Mouse (Mus musculus) limb, embryonic 10.5 days (tissue): ENCODE measurements around the gene F13a1. TPM values are rescaled to one million over a fixed set of nuclear protein-coding genes. Genes with fewer than 3 reads are reported as not detected.

Experiments used
- DNase-seq: peaks from one replicate; pipeline ENCODE4 v3.0.0-alpha.2; 2017; ENCODE audit warnings: low spot score
- H3K27ac ChIP-seq: fragments of 300-500 bp; sonication (generic); 2 replicates; pipeline ENCODE4 v1.5.1; 2016; ENCODE audit warnings: mild to moderate bottlenecking
- H3K27me3 ChIP-seq: fragments of 300-500 bp; sonication (generic); 2 replicates; pipeline ENCODE4 v1.6.1; 2016; ENCODE audit warnings: low read depth, mild to moderate bottlenecking; ENCODE audit not compliant: poor library complexity, severe bottlenecking
- H3K36me3 ChIP-seq: fragments of 300-500 bp; sonication (generic); 2 replicates; pipeline ENCODE4 v1.6.1; 2016; ENCODE audit warnings: mild to moderate bottlenecking, moderate library complexity
- H3K4me1 ChIP-seq: fragments of 300-500 bp; sonication (generic); 2 replicates; pipeline ENCODE4 v1.6.1; 2016
- H3K4me3 ChIP-seq: fragments of 300-500 bp; sonication (generic); 2 replicates; pipeline ENCODE4 v1.5.1; 2016; ENCODE audit warnings: mild to moderate bottlenecking, moderate library complexity
- H3K9me3 ChIP-seq: fragments of 300-500 bp; sonication (generic); replicated peaks from 2 replicates; pipeline ENCODE4 v1.6.1; 2016; ENCODE audit warnings: mild to moderate bottlenecking
- WGBS: fragments of 180-500 bp; shearing (Covaris S2); methylation state at CpG from one replicate; pipeline ENCODE4 v1.1.7; 2016; 5-methylcytosine and 5-hydroxymethylcytosine counted together
- polyA plus RNA-seq: library from polyadenylated mRNA; unstranded; fragments of >200 nt; fragmentation: Nextera tagmentation; extraction: Ambion mirVana; gene quantifications from 2 replicates; pipeline ENCODE4 v1.2.1, GENCODE M21; 2016

Gene F13a1
- 2.8 and 3.3 TPM in 2 replicates for polyA plus RNA-seq

GRCm38 (mm10) chr13:37050126-37050525 is at the start of gene F13a1:
Gene F13a1, minus strand, starts transcription at chr13:37050244.
- Histone ChIP-seq H3K27ac (no peak within 1 kb of the TSS), H3K4me3 (no peak within 1 kb of the TSS), H3K27me3 (no peaks in the 10 kb centered on the region), H3K9me3 (no peaks in the 10 kb centered on the region), H3K4me1 (no peaks in the 10 kb centered on the region), H3K36me3 (no peaks in the 10 kb centered on the region)
- 72% methylated on average over 3 of the region's 3 CpGs for WGBS
- no peak for DNase-seq

GRCm38 (mm10) chr13:37091620-37092019 is 41.6 kb upstream of the F13a1 start:
- Histone ChIP-seq H3K4me1 (no peaks in the 10 kb centered on the region), H3K27ac (no peak overlapping the region), H3K4me3 (no peak overlapping the region), H3K27me3 (no peaks in the 10 kb centered on the region), H3K9me3 (no peaks in the 10 kb centered on the region), H3K36me3 (no peaks in the 10 kb centered on the region)
- DNase-seq = no peak
- WGBS = 94% methylated on average over 1 of the region's 1 CpGs

- WGBS = 76% methylated on average over 6 of the region's 6 CpGs
- no peak overlapping the region for H3K4me3 ChIP-seq
- DNase-seq = no peak
These were observed 39.1 kb upstream of the F13a1 start for GRCm38 (mm10) chr13:37089104-37089503.

GRCm38 (mm10) chr13:37081506-37082241 is 31.6 kb upstream of the F13a1 start:
- Histone ChIP-seq H3K4me3 (no peak overlapping the region), H3K9me3 (no peaks in the 10 kb centered on the region), H3K36me3 (no peaks in the 10 kb centered on the region), H3K27me3 (no peaks in the 10 kb centered on the region), H3K27ac (no peak overlapping the region), H3K4me1 (no peaks in the 10 kb centered on the region)
- no peak for DNase-seq
- WGBS = 65% methylated on average over 13 of the region's 13 CpGs

More at GRCm38 (mm10) chr13:37089104-37089503, 39.1 kb upstream of the F13a1 start:
- H3K27me3 ChIP-seq = no peaks in the 10 kb centered on the region
- no peaks in the 10 kb centered on the region for H3K9me3 ChIP-seq
- no peaks in the 10 kb centered on the region for H3K4me1 ChIP-seq
- H3K36me3 ChIP-seq = no peaks in the 10 kb centered on the region
- H3K27ac ChIP-seq = no peak overlapping the region

GRCm38 (mm10) chr13:37071390-37071789 is 21.3 kb upstream of the F13a1 start:
- H3K27me3 ChIP-seq = no peaks in the 10 kb centered on the region
- H3K27ac ChIP-seq = no peak overlapping the region
- no peaks in the 10 kb centered on the region for H3K9me3 ChIP-seq
- no peaks in the 10 kb centered on the region for H3K4me1 ChIP-seq
- 90% methylated on average over 3 of the region's 3 CpGs for WGBS
- no peak overlapping the region for H3K4me3 ChIP-seq
- DNase-seq = no peak
- H3K36me3 ChIP-seq = no peaks in the 10 kb centered on the region

GRCm38 (mm10) chr13:37070824-37071223 is 20.8 kb upstream of the F13a1 start:
- H3K27ac ChIP-seq = no peak overlapping the region
- H3K9me3 ChIP-seq = no peaks in the 10 kb centered on the region
- no peak overlapping the region for H3K4me3 ChIP-seq
- no peaks in the 10 kb centered on the region for H3K4me1 ChIP-seq
- H3K27me3 ChIP-seq = no peaks in the 10 kb centered on the region
- H3K36me3 ChIP-seq = no peaks in the 10 kb centered on the region
- WGBS = 87% methylated on average over 4 of the region's 4 CpGs
- no peak for DNase-seq

- no peaks in the 10 kb centered on the region for H3K27me3 ChIP-seq
- peaks cover 15% of the 10 kb centered on the region for H3K4me1 ChIP-seq
- no peaks in the 10 kb centered on the region for H3K36me3 ChIP-seq
- peak; percentile 47 for DNase-seq
- WGBS = 41% methylated on average over 5 of the region's 5 CpGs
- no peak overlapping the region for H3K4me3 ChIP-seq
- peak overlapping the region; percentile 67 for H3K27ac ChIP-seq
- no peaks in the 10 kb centered on the region for H3K9me3 ChIP-seq
These were observed 10.8 kb upstream of the F13a1 start for GRCm38 (mm10) chr13:37060810-37061209.

- Histone ChIP-seq H3K36me3 (no peaks in the 10 kb centered on the region), H3K4me3 (no peak overlapping the region), H3K4me1 (peaks cover 13% of the 10 kb centered on the region), H3K27ac (no peak overlapping the region), H3K27me3 (no peaks in the 10 kb centered on the region), H3K9me3 (no peaks in the 10 kb centered on the region)
- 88% methylated on average over 7 of the region's 7 CpGs for WGBS
- DNase-seq = no peak
These were observed 6.6 kb upstream of the F13a1 start for GRCm38 (mm10) chr13:37056662-37057061.

- no peaks in the 10 kb centered on the region for H3K27me3 ChIP-seq
- no peaks in the 10 kb centered on the region for H3K4me1 ChIP-seq
- H3K4me3 ChIP-seq = no peak overlapping the region
- 68% methylated on average over 2 of the region's 2 CpGs for WGBS
- no peak overlapping the region for H3K27ac ChIP-seq
- no peak for DNase-seq
- H3K36me3 ChIP-seq = no peaks in the 10 kb centered on the region
- no peaks in the 10 kb centered on the region for H3K9me3 ChIP-seq
These were observed 413 bp downstream of the F13a1 start for GRCm38 (mm10) chr13:37049631-37050030.

- H3K9me3 ChIP-seq = no peaks in the 10 kb centered on the region
- 61% methylated on average over 6 of the region's 6 CpGs for WGBS
- no peaks in the 10 kb centered on the region for H3K4me1 ChIP-seq
- no peaks in the 10 kb centered on the region for H3K36me3 ChIP-seq
- H3K27ac ChIP-seq = no peak overlapping the region
- DNase-seq = no peak
- H3K4me3 ChIP-seq = no peak overlapping the region
- H3K27me3 ChIP-seq = no peaks in the 10 kb centered on the region
These were observed 1.0 kb downstream of the F13a1 start for GRCm38 (mm10) chr13:37049018-37049417.

GRCm38 (mm10) chr13:37045005-37045404 is 5.0 kb downstream of the F13a1 start:
- Histone ChIP-seq H3K27me3 (no peaks in the 10 kb centered on the region), H3K36me3 (no peaks in the 10 kb centered on the region), H3K4me1 (no peaks in the 10 kb centered on the region), H3K4me3 (no peak overlapping the region), H3K27ac (no peak overlapping the region), H3K9me3 (no peaks in the 10 kb centered on the region)
- 85% methylated on average over 3 of the region's 3 CpGs for WGBS
- no peak for DNase-seq

GRCm38 (mm10) chr13:37034745-37035144 is 15.3 kb downstream of the F13a1 start:
- no peak overlapping the region for H3K4me3 ChIP-seq
- no peaks in the 10 kb centered on the region for H3K27me3 ChIP-seq
- no peak for DNase-seq
- 85% methylated on average over 3 of the region's 3 CpGs for WGBS
- H3K27ac ChIP-seq = no peak overlapping the region
- no peaks in the 10 kb centered on the region for H3K36me3 ChIP-seq
- H3K4me1 ChIP-seq = no peaks in the 10 kb centered on the region
- H3K9me3 ChIP-seq = no peaks in the 10 kb centered on the region

GRCm38 (mm10) chr13:37025996-37026579 is 24.0 kb downstream of the F13a1 start:
- DNase-seq = no peak
- Histone ChIP-seq H3K4me3 (no peak overlapping the region), H3K36me3 (no peaks in the 10 kb centered on the region), H3K4me1 (no peaks in the 10 kb centered on the region), H3K9me3 (no peaks in the 10 kb centered on the region), H3K27ac (no peak overlapping the region), H3K27me3 (no peaks in the 10 kb centered on the region)
- WGBS = 76% methylated on average over 4 of the region's 4 CpGs
